Mouse (Mus musculus): Measurements from ENCODE around the gene Rnase2a. TPM values are rescaled to one million over a fixed set of nuclear protein-coding genes. Genes with fewer than 3 reads are reported as not detected.
"Not testable (repeated sequence)": the region's sequence is repeated elsewhere in the genome, so short reads cannot be mapped to it uniquely, and the experiment has no call there.

Rnase2a gene
- polyA plus RNA-seq (2015; fragmentation: Nextera tagmentation; extraction: Ambion mirVana) = not detected in 2 replicates

DNA sequence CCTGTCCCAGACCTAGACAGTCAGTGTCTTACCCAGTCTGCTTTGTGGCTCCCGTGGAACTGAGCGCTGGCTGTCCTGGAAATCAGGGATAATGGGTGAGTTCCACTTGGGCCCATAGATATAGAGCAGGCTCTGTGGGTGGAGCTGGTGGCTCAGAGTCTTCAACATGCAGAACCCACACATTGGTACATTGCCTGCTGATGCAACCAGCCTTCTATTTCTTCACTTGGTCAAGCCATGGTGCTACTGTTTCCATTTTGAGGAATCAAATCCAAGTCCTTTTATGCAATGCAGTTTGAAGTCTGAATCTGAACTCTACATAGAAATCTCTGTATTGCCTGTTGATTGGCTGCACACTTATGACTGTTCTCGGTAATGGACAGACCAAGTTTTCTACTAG lies at the start of gene Rnase2a:
Gene Rnase2a, minus strand, starts transcription at position 72 of the 400 bp plus-strand sequence.
- Histone ChIP-seq H3K9me3 (no peaks in the 10 kb centered on the region), H3K27me3 (replicated peaks) (no peaks in the 10 kb centered on the region), H3K4me3 (replicated peaks) (no peak within 1 kb of the TSS), H3K4me1 (replicated peaks) (no peaks in the 10 kb centered on the region), H3K36me3 (no peaks in the 10 kb centered on the region), H3K27ac (no peak within 1 kb of the TSS), H3K9ac (no peak within 1 kb of the TSS), H3K4me2 (replicated peaks) (no peak within 1 kb of the TSS)
- no peak for ATAC-seq
- 95% methylated on average over 3 of the region's 3 CpGs for WGBS

DNA sequence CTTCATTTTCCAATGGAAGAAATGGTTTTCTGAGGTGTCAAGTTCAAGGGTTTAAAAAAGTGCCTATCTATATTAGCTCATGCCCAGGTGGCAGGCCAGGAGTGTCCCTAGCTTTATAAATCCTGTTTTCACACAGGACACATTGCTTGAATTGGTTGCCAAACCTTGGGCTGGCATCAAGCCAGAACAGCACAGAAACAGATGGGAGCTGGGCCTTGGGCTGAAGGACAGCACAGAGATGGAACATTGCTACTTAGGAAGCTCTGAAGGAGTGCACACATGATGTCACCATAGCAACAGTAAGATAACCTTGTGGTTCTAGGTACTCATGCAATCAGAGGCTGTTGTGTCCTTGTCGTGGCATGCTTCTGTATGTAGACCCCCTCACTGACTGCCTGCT lies 35.6 kb upstream of the Rnase2a start:
- Histone ChIP-seq H3K27ac (no peak overlapping the region), H3K9me3 (no peaks in the 10 kb centered on the region), H3K9ac (no peak overlapping the region), H3K27me3 (replicated peaks) (no peaks in the 10 kb centered on the region), H3K4me3 (replicated peaks) (no peak overlapping the region), H3K4me1 (replicated peaks) (no peaks in the 10 kb centered on the region), H3K36me3 (no peaks in the 10 kb centered on the region), H3K4me2 (replicated peaks) (no peak overlapping the region)
- no peak for ATAC-seq
- 61% methylated on average over 1 of the region's 1 CpGs for whole genome bisulfite sequencing

DNA sequence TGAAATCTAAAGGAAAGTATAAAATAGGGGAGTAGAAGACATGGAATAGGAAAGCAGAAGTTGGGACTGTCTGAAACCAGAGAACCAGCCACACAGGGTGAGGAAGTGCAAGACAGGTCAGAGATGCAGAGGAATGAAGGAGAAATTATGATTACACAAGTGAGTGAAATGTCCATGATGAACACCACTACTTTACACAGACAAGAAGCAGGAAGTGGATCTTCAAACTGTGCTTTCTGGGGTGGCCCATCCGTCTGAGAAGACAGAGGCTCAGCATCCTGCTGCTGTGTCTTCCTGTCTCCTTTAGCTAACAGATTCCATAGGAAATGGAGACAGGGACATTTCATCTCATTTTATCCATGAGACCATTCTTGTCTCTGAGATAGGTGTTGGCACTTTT lies 22.6 kb upstream of the Rnase2a start:
- H3K27me3 ChIP-seq (replicated peaks); H3K4me1 ChIP-seq (replicated peaks); H3K27ac ChIP-seq; H3K4me2 ChIP-seq (replicated peaks); H3K9me3 ChIP-seq; H3K9ac ChIP-seq; H3K4me3 ChIP-seq (replicated peaks); H3K36me3 ChIP-seq; ATAC-seq: not testable (repeated sequence)
- 37% methylated on average over 1 of the region's 1 CpGs for WGBS

DNA sequence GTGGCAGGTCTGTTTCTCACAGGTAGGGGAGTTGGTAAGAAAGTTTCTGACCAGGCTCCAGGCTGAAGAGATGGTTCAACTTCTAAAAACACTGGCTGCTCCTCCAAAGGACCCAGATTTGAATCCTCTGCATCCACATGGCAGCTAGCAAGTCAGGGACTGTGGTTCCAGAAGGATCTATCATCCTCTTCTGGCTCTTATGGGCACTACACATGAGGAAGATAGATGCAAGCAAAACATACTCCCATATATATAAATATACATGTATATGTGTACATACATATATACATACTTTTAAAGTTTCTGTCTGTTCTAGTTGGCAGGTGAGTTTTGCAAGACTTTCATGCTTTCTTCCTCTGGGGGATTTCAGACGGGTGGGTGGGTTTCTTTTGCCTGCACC lies 12.8 kb upstream of the Rnase2a start:
- 70% methylated on average over 1 of the region's 1 CpGs for WGBS
- H3K9me3 ChIP-seq = no peaks in the 10 kb centered on the region
- no peak overlapping the region for H3K4me2 ChIP-seq (replicated peaks)
- no peak for ATAC-seq
- H3K36me3 ChIP-seq = no peaks in the 10 kb centered on the region
- no peak overlapping the region for H3K4me3 ChIP-seq (replicated peaks)
- no peaks in the 10 kb centered on the region for H3K27me3 ChIP-seq (replicated peaks)
- H3K9ac ChIP-seq = no peak overlapping the region
- no peak overlapping the region for H3K27ac ChIP-seq
- no peaks in the 10 kb centered on the region for H3K4me1 ChIP-seq (replicated peaks)

DNA sequence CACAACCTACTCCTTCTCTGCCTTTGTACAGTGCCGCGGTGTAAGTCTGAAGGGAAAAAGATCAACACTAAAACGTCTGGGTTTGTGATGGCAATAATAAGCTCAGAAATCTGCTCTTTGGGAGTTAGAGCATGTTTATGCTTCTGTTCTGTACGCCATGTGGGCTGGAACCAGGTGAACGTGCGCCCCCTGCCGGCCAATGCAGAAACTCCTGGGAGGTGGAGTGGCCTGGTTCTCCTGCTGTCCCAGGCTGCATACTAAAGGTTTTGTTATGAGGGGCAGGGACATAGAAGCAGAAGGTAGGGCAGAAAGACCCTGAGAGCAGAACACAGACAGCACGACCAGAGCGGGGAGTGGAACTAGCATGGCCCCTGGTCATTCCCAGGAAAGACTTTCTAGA lies 10.2 kb upstream of the Rnase2a start:
- Histone ChIP-seq H3K9me3 (no peaks in the 10 kb centered on the region), H3K9ac (0 out of 2 replicates have a peak overlapping the region, but pooled peaks have one; percentile 14), H3K27ac (no peak overlapping the region), H3K4me1 (replicated peaks) (no peaks in the 10 kb centered on the region), H3K36me3 (no peaks in the 10 kb centered on the region), H3K27me3 (replicated peaks) (no peaks in the 10 kb centered on the region), H3K4me3 (replicated peaks) (no peak overlapping the region), H3K4me2 (replicated peaks) (peak overlapping the region; percentile 34)
- WGBS = 5% methylated on average over 9 of the region's 9 CpGs
- peak; percentile 94 for ATAC-seq

DNA sequence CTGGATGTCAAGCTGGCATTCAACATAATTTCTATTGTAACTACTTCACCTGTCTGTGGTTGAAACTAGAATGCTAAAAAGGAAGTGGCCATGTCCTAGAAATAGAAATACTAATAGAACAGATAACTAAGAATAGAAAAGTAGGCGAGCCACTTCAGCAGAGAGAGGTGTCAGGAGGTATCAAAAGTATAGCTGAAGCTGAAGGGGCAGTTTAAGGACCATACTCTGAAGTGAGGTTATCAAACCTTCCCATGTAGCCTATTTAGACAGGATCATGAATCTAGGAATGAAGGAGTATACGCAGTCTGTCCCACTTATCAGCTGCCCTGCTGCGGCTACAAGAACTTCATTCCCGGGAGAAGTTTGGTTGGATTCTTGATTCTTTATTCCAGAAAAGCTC lies 9.8 kb upstream of the Rnase2a start:
- 45% methylated on average over 4 of the region's 4 CpGs for WGBS
- peak; percentile 41; the same call in 1 of the 2 replicates for ATAC-seq
- Histone ChIP-seq H3K4me2 (replicated peaks) (peak overlapping the region; percentile 34), H3K9me3 (no peaks in the 10 kb centered on the region), H3K4me3 (replicated peaks) (no peak overlapping the region), H3K4me1 (replicated peaks) (no peaks in the 10 kb centered on the region), H3K27me3 (replicated peaks) (no peaks in the 10 kb centered on the region), H3K36me3 (no peaks in the 10 kb centered on the region), H3K27ac (no peak overlapping the region), H3K9ac (0 out of 2 replicates have a peak overlapping the region, but pooled peaks have one; percentile 14)

DNA sequence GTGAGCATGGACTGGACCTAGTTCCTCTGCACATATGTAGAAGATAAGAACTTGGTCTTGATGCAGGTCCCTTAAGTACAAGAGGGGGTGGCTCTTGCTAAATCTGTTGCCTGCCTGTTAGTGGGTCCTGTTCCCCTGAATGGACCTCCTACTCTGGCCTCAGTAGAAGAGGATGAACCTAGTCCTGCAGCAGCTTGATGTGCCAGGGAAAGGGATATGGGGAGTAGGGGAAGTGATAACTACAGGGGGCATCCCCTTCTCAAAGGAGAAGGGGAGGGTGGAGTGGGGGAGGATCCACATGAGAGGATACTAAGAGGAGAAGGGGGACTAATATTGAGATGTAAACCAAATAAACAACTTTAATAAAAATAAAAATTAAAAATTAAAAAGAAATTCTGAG lies 6.5 kb upstream of the Rnase2a start:
- Histone ChIP-seq H3K9me3 (no peaks in the 10 kb centered on the region), H3K27ac (no peak overlapping the region), H3K4me2 (replicated peaks) (no peak overlapping the region), H3K36me3 (no peaks in the 10 kb centered on the region), H3K4me1 (replicated peaks) (no peaks in the 10 kb centered on the region), H3K9ac (no peak overlapping the region), H3K4me3 (replicated peaks) (no peak overlapping the region), H3K27me3 (replicated peaks) (no peaks in the 10 kb centered on the region)
- ATAC-seq = no peak

DNA sequence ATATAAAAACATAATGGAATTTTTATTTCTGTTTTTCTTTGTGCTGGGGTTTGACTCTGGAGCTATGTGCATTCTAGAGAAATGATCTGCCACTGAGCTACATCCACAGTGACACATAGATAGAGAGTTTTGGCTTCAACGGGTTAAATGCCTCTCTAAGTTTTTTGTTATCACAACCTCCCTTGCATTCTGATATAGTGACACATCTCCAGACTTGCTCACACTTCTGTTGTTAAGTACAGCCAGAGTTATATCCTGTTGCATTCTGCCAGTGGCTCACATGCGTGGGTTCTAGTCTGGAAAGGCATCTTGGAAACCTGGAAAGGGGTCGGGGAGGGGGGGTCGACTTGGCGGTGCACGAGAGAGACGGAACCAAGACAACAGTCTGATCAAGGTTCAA lies 3.8 kb upstream of the Rnase2a start:
- H3K27me3 ChIP-seq (replicated peaks) = no peaks in the 10 kb centered on the region

DNA sequence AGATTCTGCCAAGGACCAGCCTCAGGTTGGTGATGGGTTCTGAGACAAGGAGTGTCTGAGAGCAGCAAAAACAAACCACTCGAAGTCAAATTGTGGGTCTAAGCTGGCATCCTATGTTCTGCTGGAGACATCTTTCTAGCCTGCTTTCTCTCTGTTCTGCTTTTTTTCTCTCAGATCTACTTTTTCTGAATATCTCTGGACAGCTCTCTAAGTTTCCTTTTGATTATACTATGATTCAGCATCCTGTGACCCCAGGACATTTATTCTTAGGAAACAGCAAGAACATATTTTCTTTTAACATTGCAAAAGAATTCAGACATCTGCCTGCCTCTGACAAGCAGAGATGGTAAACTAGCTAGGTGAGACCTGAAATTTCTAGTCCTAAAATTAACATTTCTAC lies 2.3 kb downstream of the Rnase2a start:
- H3K27me3 ChIP-seq (replicated peaks) = no peaks in the 10 kb centered on the region
- H3K36me3 ChIP-seq = no peaks in the 10 kb centered on the region
- no peak overlapping the region for H3K4me3 ChIP-seq (replicated peaks)
- no peak overlapping the region for H3K9ac ChIP-seq
- WGBS = 86% methylated on average over 1 of the region's 1 CpGs
- ATAC-seq = no peak
- H3K4me1 ChIP-seq (replicated peaks) = no peaks in the 10 kb centered on the region
- no peak overlapping the region for H3K4me2 ChIP-seq (replicated peaks)
- no peaks in the 10 kb centered on the region for H3K9me3 ChIP-seq
- H3K27ac ChIP-seq = no peak overlapping the region

More for the DNA sequence above, 3.8 kb upstream of the Rnase2a start:
- Histone ChIP-seq H3K4me3 (replicated peaks) (no peak overlapping the region), H3K9ac (no peak overlapping the region), H3K4me1 (replicated peaks) (no peaks in the 10 kb centered on the region), H3K4me2 (replicated peaks) (no peak overlapping the region), H3K27ac (no peak overlapping the region), H3K9me3 (no peaks in the 10 kb centered on the region), H3K36me3 (no peaks in the 10 kb centered on the region)
- ATAC-seq = no peak
- WGBS = 90% methylated on average over 7 of the region's 7 CpGs

DNA sequence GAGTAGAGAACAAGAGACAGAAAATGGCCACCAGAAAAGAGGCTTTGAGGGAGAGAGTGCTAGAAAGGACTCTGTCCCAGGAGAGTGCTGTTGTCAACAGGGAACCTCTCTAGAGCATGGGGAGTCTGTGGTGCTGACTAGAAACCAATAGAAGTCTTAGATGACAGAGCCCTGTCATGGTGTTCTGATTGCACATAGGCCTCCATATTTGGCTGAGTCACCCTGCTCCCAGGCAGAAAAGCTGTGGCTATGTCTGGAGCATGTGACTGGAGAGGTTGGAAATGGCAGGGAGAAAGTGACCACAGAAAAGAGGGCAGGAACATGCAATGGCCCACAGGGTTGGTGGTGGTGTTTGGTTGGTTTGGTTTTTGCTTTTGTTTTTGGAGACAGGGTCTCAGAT lies 3.7 kb downstream of the Rnase2a start:
- not testable (repeated sequence) for H3K9ac ChIP-seq; H3K4me1 ChIP-seq (replicated peaks); H3K27me3 ChIP-seq (replicated peaks); H3K36me3 ChIP-seq; H3K4me2 ChIP-seq (replicated peaks); H3K9me3 ChIP-seq; H3K4me3 ChIP-seq (replicated peaks); H3K27ac ChIP-seq; ATAC-seq

DNA sequence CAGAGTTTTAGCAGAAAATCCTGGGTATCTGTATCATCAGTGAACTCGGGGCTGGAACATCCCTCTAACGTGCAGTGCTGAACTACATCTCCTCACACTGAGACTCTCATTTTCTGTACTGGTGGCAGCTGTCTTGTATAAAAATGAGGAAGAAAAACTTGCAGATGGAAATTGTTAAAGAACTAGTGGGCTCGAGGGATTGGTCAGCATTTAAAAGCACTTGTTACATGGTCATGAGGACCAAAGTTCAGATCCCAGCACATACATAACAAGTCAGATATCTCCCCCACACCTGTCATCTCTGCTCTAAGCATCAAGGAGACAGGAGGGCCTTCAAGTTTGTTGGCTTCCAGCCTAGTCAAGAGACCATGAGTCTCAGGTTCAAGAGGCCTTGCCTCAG lies 5.6 kb downstream of the Rnase2a start:
- H3K4me1 ChIP-seq (replicated peaks) = no peaks in the 10 kb centered on the region
- ATAC-seq = no peak
- H3K9ac ChIP-seq = no peak overlapping the region
- no peaks in the 10 kb centered on the region for H3K9me3 ChIP-seq
- WGBS = 70% methylated on average over 3 of the region's 3 CpGs
- no peaks in the 10 kb centered on the region for H3K36me3 ChIP-seq
- H3K4me3 ChIP-seq (replicated peaks) = no peak overlapping the region
- H3K27ac ChIP-seq = no peak overlapping the region
- H3K4me2 ChIP-seq (replicated peaks) = no peak overlapping the region
- H3K27me3 ChIP-seq (replicated peaks) = no peaks in the 10 kb centered on the region

DNA sequence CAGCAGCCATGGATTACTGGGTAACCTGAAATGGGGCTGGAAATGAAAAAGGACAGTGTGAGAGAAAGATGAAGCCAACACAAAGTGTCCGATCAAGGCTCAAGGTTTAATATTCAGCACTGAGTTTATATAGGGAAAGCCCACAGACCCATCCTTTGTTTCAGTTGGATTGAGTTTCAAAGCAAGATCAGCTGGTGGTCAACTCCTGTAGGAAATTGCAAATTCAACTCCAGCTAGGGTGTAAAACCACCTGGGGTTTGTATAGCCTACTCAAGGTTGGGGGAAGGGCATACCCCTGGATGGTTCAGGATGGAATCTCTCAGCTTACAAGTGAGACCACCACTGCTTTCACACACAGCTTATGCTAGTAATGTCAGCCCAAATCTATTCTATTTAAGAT lies 8.2 kb downstream of the Rnase2a start:
- ATAC-seq = no peak

DNA sequence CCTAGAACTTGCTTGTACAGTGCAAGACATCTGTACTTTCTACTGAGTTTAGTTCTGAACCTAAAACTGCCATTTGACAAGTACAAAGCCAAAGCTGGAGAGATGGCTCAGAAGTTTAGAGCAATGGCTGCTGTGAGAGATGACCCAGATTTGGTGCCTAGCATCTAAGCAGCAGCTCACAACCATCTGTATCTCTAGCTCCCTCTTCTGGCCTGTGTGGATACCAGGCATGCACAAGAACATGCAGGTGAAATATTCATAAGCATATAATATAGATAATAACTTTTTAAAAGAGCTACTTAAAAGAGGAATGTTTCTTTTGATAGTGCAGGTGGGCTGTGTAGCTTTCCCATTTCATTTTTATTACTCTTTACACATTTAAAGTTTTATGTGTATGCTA lies 15.0 kb downstream of the Rnase2a start:
- no peaks in the 10 kb centered on the region for H3K36me3 ChIP-seq
- no peaks in the 10 kb centered on the region for H3K9me3 ChIP-seq
- H3K4me1 ChIP-seq (replicated peaks) = no peaks in the 10 kb centered on the region
- no peak overlapping the region for H3K4me3 ChIP-seq (replicated peaks)
- no peak overlapping the region for H3K9ac ChIP-seq
- no peak overlapping the region for H3K4me2 ChIP-seq (replicated peaks)
- no peak; the same call in 1 of the 2 replicates for ATAC-seq
- H3K27me3 ChIP-seq (replicated peaks) = no peaks in the 10 kb centered on the region
- no peak overlapping the region for H3K27ac ChIP-seq

More for the DNA sequence above, 8.2 kb downstream of the Rnase2a start:
- no peak overlapping the region for H3K27ac ChIP-seq
- no peaks in the 10 kb centered on the region for H3K9me3 ChIP-seq
- no peak overlapping the region for H3K4me2 ChIP-seq (replicated peaks)
- H3K27me3 ChIP-seq (replicated peaks) = no peaks in the 10 kb centered on the region
- no peaks in the 10 kb centered on the region for H3K36me3 ChIP-seq
- H3K4me1 ChIP-seq (replicated peaks) = no peaks in the 10 kb centered on the region
- H3K9ac ChIP-seq = no peak overlapping the region
- 88% methylated on average over 1 of the region's 1 CpGs for WGBS
- H3K4me3 ChIP-seq (replicated peaks) = no peak overlapping the region

DNA sequence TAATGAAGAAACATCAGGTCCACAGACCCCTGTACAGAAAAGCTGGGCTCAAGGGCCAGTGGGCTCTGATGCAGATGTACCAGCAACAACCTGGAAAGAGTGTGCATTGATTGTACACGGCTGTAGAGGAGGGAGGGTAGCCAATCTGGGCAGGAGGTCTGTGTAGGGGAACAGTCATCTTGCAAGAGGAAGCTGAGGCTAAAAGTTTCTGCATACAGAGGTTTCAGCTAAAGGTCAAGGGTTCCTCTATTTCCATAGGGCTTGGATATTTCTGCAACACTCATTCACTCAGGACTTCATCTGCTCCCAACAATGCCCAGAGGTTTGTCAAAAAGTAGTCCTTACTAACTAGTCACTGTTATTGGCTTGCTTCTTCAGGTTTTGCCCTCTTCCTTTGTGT lies 18.4 kb downstream of the Rnase2a start:
- not testable (repeated sequence) for H3K9me3 ChIP-seq; H3K4me3 ChIP-seq (replicated peaks); H3K4me1 ChIP-seq (replicated peaks); ATAC-seq; H3K27me3 ChIP-seq (replicated peaks); H3K9ac ChIP-seq; H3K27ac ChIP-seq; H3K4me2 ChIP-seq (replicated peaks); H3K36me3 ChIP-seq
- WGBS = 72% methylated on average over 1 of the region's 1 CpGs
